Mouse (Mus musculus) midbrain, postnatal 0 days (tissue): ENCODE measurements around the gene Zdhhc9. TPM values are rescaled to one million over a fixed set of nuclear protein-coding genes. Genes with fewer than 3 reads are reported as not detected.

Source experiments
- ATAC-seq: fragments of 200-750 bp; cut with Nextera tagmentation; 2 replicates; pipeline ENCODE4 v1.8.0; 2017; ENCODE audit warnings: moderate number of reproducible peaks, mild to moderate bottlenecking, moderate TSS enrichment, moderate library complexity; ENCODE audit not compliant: low FRiP score
- DNase-seq: peaks from one replicate; pipeline ENCODE4 v3.0.0-alpha.2; 2015; ENCODE audit warnings: low spot score
- H3K27ac ChIP-seq: fragments of 300-500 bp; sonication (generic); 2 replicates; pipeline ENCODE4 v1.5.1; 2014; ENCODE audit warnings: low read depth, mild to moderate bottlenecking, low read length, mixed read lengths
- H3K27me3 ChIP-seq: fragments of 300-500 bp; sonication (generic); 2 replicates; pipeline ENCODE4 v1.6.1; 2014; ENCODE audit warnings: low read length, control low read depth, mixed read lengths; ENCODE audit not compliant: insufficient read depth
- H3K36me3 ChIP-seq: fragments of 300-500 bp; sonication (generic); 2 replicates; pipeline ENCODE4 v1.6.1; 2014; ENCODE audit warnings: low read length, control low read depth, mixed read lengths; ENCODE audit not compliant: insufficient read depth
- H3K4me1 ChIP-seq: fragments of 300-500 bp; sonication (generic); 2 replicates; pipeline ENCODE4 v1.6.1; 2014; ENCODE audit warnings: mild to moderate bottlenecking, control low read depth, antibody characterized with exemption, low read length, mixed read lengths; ENCODE audit not compliant: insufficient read depth
- H3K4me2 ChIP-seq: fragments of 300-500 bp; sonication (generic); 2 replicates; pipeline ENCODE4 v1.6.1; 2014; ENCODE audit warnings: low read depth, mild to moderate bottlenecking, low read length, mixed read lengths; ENCODE audit not compliant: poor library complexity, severe bottlenecking
- H3K4me3 ChIP-seq: fragments of 300-500 bp; sonication (generic); 2 replicates; pipeline ENCODE4 v1.5.1; 2014; ENCODE audit warnings: low read depth, mild to moderate bottlenecking, low read length, moderate library complexity
- H3K9ac ChIP-seq: fragments of 300-500 bp; sonication (generic); replicated peaks from 2 replicates; pipeline ENCODE4 v1.6.1; 2014; ENCODE audit warnings: mild to moderate bottlenecking, low read length, moderate library complexity, mixed read lengths; ENCODE audit not compliant: poor library complexity, severe bottlenecking
- H3K9me3 ChIP-seq: fragments of 300-500 bp; sonication (generic); 2 replicates; pipeline ENCODE4 v1.6.1; 2016; ENCODE audit warnings: low read length, control low read depth
- CTCF ChIP-seq: IDR thresholded peaks from 2 replicates; pipeline ENCODE4 v1.5.1; 2016; ENCODE audit warnings: antibody characterized with exemption, mild to moderate bottlenecking
- WGBS: fragments of 180-500 bp; shearing (Covaris S2); extraction: QIAGEN DNeasy Blood & Tissue Kit; methylation state at CpG from one replicate; pipeline ENCODE4 v1.1.7; 2014; 5-methylcytosine and 5-hydroxymethylcytosine counted together
- polyA plus RNA-seq: library from polyadenylated mRNA; unstranded; fragments of >200 nt; fragmentation: Nextera tagmentation; extraction: Ambion mirVana; gene quantifications from 2 replicates; pipeline ENCODE4 v1.2.1, GENCODE M21; 2015
- total RNA-seq: library from RNA; depleted of rRNA; stranded (reverse); fragments of >200 nt; gene quantifications from 2 replicates; pipeline ENCODE4 v1.2.3, GENCODE M21; 2014

Zdhhc9 gene
- total and polyA plus RNA-seq, 2 experiments from 2014 or later = 7.2 to 43.0 TPM

- no peak overlapping the region for H3K27ac ChIP-seq
- no peak for DNase-seq
- H3K9me3 ChIP-seq = no peaks in the 10 kb centered on the region
- no peaks in the 10 kb centered on the region for H3K4me1 ChIP-seq
- ATAC-seq = no peak
- no peak overlapping the region for H3K9ac ChIP-seq
- H3K4me2 ChIP-seq = no peak overlapping the region
- no peak for TF ChIP-seq CTCF
- no peaks in the 10 kb centered on the region for H3K27me3 ChIP-seq
- WGBS = 66% methylated on average over 14 of the region's 14 CpGs
- no peak overlapping the region for H3K4me3 ChIP-seq
- H3K36me3 ChIP-seq = no peaks in the 10 kb centered on the region; the same call in 1 of the 2 replicates
Observed at GRCm38 (mm10) chrX:48193235-48194152, 15.2 kb downstream of the Zdhhc9 start.

- Histone ChIP-seq H3K36me3 (no peaks in the 10 kb centered on the region; the same call in 1 of the 2 replicates), H3K27ac (no peak overlapping the region), H3K9me3 (no peaks in the 10 kb centered on the region), H3K4me3 (no peak overlapping the region), H3K4me2 (no peak overlapping the region), H3K4me1 (no peaks in the 10 kb centered on the region), H3K27me3 (no peaks in the 10 kb centered on the region), H3K9ac (no peak overlapping the region)
- TF ChIP-seq CTCF = no peak
- DNase-seq (no peak), ATAC-seq (no peak)
- WGBS = 92% methylated on average over 6 of the region's 6 CpGs
Observed at GRCm38 (mm10) chrX:48191261-48191660, 17.4 kb downstream of the Zdhhc9 start.

GRCm38 (mm10) chrX:48184703-48185102, 24.0 kb downstream of the Zdhhc9 start:
- H3K9me3 ChIP-seq = no peaks in the 10 kb centered on the region
- H3K36me3 ChIP-seq = no peaks in the 10 kb centered on the region
- H3K4me3 ChIP-seq = no peak overlapping the region
- no peak for ATAC-seq
- no peak overlapping the region for H3K9ac ChIP-seq
- 88% methylated on average over 3 of the region's 3 CpGs for WGBS
- no peak overlapping the region for H3K4me2 ChIP-seq
- no peak overlapping the region for H3K27ac ChIP-seq
- DNase-seq = no peak
- no peaks in the 10 kb centered on the region for H3K27me3 ChIP-seq
- H3K4me1 ChIP-seq = no peaks in the 10 kb centered on the region
- no peak for TF ChIP-seq CTCF

- Histone ChIP-seq H3K27me3 (no peaks in the 10 kb centered on the region), H3K4me2 (no peak overlapping the region), H3K4me3 (no peak overlapping the region), H3K4me1 (no peaks in the 10 kb centered on the region), H3K36me3 (no peaks in the 10 kb centered on the region; the same call in 1 of the 2 replicates), H3K9ac (no peak overlapping the region), H3K27ac (no peak overlapping the region), H3K9me3 (no peaks in the 10 kb centered on the region)
- 72% methylated on average over 6 of the region's 6 CpGs for WGBS
- no peak for ATAC-seq
- no peak for TF ChIP-seq CTCF
- no peak for DNase-seq
Observed at GRCm38 (mm10) chrX:48181844-48182243, 26.8 kb downstream of the Zdhhc9 start.

- WGBS = 35% methylated on average over 1 of the region's 1 CpGs
- H3K27me3 ChIP-seq = no peaks in the 10 kb centered on the region
- DNase-seq (no peak), ATAC-seq (no peak)
- no peak overlapping the region for H3K9ac ChIP-seq
- 0 out of 2 replicates have a peak, but pooled peaks cover 4% of the 10 kb centered on the region for H3K36me3 ChIP-seq
- H3K27ac ChIP-seq = no peak overlapping the region
- no peak for TF ChIP-seq CTCF
- no peak overlapping the region for H3K4me2 ChIP-seq
- H3K4me1 ChIP-seq = no peaks in the 10 kb centered on the region
- H3K4me3 ChIP-seq = no peak overlapping the region
- no peaks in the 10 kb centered on the region for H3K9me3 ChIP-seq
Observed at GRCm38 (mm10) chrX:48170368-48170767, 38.3 kb downstream of the Zdhhc9 start.

- ATAC-seq = no peak
- no peak overlapping the region for H3K4me3 ChIP-seq
- H3K9me3 ChIP-seq = no peaks in the 10 kb centered on the region
- TF ChIP-seq CTCF = no peak
- H3K9ac ChIP-seq = no peak overlapping the region
- 0 out of 2 replicates have a peak, but pooled peaks cover 4% of the 10 kb centered on the region for H3K36me3 ChIP-seq
- DNase-seq = peak; percentile 10
- no peak overlapping the region for H3K4me2 ChIP-seq
- no peak overlapping the region for H3K27ac ChIP-seq
- no peaks in the 10 kb centered on the region for H3K27me3 ChIP-seq
- H3K4me1 ChIP-seq = no peaks in the 10 kb centered on the region
- 31% methylated on average over 1 of the region's 1 CpGs for WGBS
Observed at GRCm38 (mm10) chrX:48169892-48170291, 38.8 kb downstream of the Zdhhc9 start.
